Mouse (Mus musculus): Measurements from ENCODE around the gene Washc3.

Washc3 gene

DNA sequence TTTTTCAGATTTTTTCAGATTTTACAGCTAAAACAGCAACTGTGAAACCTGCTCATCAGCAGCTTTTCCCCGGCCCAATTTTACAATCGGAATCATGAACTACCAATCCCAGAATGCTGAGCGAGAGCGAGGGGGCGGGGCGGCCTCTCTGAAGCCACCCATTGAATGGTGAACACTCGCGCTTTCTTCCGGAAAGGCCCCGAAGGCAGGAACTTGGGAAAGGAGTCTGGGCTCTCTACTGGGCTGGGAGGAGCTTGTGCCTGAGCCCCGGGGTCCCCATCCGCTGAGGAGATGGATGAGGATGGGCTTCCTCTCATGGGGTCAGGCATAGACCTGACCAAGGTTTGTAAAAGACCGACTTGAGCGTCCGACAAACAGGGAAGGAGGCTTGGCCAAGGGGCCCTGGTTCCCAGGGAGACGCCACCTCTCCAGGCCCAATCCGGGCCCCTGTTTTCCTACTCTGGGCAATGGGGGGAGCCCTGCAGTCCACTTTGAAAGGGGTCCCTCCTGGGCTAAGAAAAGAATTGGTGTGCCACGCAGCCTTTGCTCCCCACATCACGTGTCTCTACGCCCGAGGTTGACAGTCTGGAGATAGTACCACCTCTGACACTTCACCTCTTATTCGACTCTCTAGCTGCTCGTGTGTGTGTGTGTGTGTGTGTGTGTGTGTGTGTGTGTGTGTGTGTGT, at the start of gene Washc3:
Washc3 (plus strand) TSS at position 143 of the 688 bp plus-strand sequence.
- peak; percentile 82 for DNase-seq (ENCODE audit: low read depth)

DNA sequence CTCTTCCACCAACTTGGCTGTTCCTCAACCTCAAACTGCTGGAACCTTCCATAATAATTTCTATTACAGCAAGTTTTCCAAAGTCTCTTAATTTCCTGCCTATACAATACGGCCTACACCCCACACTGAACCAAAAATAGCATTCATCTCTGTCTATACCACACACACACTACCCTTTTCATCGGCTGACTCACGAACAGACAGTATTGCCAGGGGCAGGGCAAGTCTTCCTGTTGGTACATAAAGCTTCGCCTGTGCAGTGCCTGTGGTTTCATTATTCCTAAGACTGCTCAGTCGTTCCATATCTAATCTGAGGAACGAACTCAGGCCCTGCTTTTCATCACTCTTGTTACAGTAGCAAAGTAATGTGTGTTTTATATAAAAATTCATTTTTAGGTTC, 49.2 kb upstream of the Washc3 start:
- no peak for DNase-seq (ENCODE audit: low read depth)

DNA sequence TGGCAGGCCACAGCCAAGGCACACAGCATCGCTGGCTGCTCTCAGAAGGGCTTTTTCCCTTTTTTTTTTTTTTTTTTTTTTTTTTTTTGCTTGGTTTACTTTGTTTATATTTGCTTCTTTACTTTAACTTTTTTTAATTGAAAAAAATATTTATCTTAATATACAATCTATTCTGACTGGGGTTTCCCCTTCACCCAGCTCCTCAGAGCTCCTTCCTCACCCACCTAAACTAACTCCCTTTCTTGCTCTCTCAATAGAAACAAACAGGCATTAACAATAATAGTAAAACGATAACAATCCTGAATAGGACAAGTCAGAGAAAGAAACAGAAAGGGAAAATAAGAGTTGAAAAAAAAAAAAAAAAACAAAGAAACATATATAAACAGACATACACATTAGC, 38.8 kb upstream of the Washc3 start:
- no peak for DNase-seq (ENCODE audit: low read depth)

DNA sequence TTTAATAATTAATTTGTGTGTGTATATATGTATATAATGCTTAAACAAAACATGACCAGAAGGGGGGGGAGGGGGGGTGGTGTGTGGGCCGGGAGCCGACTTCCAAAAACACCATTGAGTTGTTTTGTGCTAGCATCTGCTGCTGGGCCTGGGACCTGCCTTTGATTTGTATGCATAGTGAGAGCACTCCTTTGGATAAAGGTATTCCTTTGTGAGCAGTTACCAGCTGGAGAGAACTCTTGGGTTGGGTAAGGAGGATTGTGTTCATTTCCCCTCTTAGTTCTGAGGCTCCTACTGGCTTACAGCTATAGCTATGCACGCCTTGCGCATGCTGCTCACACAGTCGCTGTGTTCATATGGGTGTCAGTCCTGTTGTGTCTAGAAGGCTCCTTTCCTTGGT, 38.2 kb upstream of the Washc3 start:
- DNase-seq (ENCODE audit: low read depth) = no peak

DNA sequence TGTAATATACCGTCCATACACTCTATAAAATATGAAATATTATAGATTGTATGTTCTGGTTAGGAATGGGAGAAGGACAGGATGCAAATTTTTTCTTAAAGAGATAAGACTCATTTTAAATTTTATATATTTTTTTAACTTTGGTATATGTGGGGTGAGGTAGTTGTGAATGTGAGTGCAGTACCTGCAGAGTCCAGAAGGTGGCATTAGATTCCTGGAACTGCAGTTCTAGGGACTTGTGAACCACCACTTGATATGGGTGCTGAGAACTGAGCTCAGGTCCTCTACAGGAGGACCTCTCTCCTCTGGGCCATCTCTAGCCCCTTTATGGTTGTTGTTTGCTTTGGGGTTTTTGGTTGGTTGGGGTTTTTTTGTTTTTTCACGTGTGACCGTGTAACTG, 34.7 kb upstream of the Washc3 start:
- DNase-seq (ENCODE audit: low read depth) = peak; percentile 11

DNA sequence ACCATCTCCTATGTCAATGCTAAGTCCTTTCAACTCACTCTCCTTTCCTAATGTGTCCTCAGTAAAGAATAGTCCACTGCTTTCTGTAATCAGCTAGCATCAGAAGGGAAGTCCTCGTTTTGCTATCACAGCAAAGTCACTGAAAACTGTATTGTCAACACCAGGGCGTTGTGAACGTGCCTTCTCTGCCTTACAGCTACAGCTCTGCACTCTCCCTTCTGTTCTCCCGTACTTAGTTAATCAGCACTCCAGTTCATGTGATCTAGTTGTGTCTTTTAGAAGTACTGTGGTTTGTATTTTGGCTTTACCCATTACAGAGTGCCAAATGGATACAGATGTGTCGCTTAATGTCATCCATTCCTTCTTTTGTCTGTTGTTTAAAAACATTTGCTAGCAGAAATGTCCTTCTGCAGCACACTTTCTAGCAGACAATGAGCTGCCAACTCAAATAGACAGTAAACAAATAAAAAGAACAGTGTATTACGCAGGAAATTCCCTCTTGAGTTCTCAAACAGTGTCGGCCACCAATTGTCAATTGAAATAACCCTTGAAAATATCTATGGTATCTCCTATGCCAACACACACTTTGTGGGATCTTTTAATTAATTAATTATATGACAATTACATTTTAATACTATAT, 33.3 kb upstream of the Washc3 start:
- no peak for DNase-seq (ENCODE audit: low read depth)

DNA sequence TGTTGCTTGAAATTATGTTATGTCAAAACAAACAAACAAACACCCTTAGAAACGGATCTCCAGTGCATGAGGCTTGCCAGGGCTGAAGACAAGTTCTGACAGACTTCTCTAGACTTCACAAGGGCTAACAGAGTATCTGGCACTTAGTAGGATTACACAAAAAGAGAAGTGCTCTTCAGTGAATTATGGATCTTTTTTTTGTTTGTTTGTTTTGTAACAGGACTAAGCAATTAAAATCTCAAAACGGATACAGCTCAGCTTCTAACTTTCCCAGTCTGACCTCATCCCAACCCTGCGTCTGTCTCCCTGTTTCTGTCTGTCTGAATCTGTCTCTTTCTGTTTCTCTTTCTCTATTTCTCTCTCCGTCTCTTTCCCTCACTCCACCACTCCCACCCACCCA, 352 bp upstream of the Washc3 start:
- DNase-seq (ENCODE audit: low read depth) = no peak

DNA sequence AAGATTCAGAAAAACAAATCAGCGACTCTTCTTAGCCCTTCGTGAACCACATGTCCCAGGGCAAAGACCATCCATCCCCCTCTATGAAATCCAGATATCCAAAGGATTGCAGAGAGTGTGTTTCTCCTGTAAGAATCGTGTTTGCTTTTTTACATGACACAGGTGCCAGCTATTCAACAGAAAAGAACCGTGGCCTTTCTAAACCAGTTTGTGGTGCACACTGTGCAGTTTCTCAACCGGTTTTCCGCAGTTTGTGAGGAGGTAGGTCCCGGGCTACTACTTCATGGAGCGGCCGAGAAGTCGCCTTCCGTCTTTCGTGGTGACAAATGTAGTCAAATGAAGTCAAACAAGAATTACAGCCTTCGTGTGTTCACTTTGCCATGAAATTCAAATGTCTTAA, 757 bp downstream of the Washc3 start:
- DNase-seq (ENCODE audit: low read depth) = no peak

DNA sequence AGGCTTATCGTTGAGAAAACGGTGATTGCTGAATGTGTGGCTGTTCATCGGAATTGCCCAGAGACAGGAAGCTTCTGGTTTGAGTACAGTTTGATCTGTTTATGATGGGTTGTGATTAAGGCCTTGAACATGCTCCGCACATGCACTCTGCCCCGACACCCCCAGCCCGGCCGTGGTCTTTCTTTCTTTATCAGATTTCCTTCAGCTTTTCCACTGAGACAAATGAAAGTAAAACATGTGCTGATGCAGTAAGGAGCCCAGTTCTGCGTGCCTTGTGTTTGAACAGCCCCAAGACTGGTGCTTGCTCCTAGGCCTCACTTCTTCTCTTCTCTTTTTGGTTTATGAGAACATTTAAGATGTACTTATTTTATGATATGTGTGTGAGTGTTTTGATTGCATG, 1.7 kb downstream of the Washc3 start:
- no peak for DNase-seq (ENCODE audit: low read depth)

DNA sequence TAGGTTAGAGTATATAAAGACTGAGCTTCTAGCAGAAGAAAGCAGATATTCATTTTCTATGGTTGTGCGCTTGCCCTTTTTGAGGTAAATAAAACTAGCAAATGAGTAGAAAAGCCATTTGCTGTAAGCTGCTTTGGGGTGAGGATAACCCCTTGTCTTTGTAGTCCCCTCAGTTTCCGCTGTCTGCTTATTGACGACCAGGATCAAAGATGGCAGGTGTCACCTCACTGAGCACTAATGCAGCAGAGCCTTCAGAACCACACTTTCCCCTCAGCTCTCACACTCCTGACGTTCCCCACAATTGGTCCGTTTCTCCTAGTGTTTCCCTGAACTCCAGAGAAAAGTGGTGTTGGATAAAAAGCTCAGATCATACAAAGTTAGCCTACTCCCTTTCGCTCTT, 2.3 kb downstream of the Washc3 start:
- DNase-seq (ENCODE audit: low read depth) = no peak

DNA sequence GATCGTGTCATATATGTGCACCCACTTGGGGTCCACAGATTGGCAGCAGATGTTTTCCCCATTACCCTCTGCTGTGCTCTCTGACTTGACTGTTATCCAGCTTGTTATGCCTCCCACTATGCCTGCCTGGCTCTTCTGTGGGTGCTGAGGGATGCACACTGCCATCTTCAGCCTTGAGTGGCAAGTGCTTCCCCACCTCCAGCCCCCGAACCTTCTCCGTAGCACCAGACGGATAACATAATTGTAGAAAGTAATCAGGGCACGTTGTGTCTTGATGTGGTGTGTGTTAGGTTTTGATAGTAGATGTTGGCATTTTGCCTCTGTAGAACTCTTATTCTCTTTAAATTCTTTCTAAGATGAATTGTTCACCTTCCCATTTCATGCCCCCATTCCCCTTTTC, 11.8 kb downstream of the Washc3 start:
- DNase-seq (ENCODE audit: low read depth) = no peak

DNA sequence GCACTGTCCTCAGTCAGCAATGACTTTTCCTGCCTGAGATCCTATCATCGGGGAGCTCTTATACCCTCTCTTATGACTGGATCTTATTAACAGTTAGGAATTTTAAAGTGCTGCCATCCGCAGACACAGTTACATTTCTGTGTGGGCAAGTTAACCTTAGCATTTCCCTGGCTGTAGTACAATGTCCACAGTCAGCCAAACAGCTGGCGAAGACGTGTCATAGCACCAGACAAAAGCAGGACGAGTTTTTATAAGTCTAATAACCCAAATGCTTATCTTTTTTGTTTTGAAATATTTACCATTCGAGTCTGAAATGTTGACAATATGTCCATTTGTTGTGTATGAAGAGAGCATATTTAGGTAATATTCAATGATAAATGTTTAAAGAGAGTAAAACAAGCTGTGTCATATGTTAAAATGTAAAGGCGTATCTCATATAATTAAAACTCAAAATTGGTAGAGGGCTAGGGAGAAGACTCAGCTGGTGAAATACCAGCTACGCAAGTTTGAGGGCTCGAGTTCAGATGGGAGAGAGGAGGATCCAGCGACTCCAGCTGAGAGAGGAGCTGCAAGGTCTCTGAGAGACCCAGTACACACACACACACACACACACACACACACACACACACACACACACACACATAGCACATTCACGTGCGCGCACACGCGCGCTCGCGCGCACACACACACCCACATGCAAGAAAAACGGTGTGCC, 14.1 kb downstream of the Washc3 start:
- DNase-seq (ENCODE audit: low read depth) = no peak

DNA sequence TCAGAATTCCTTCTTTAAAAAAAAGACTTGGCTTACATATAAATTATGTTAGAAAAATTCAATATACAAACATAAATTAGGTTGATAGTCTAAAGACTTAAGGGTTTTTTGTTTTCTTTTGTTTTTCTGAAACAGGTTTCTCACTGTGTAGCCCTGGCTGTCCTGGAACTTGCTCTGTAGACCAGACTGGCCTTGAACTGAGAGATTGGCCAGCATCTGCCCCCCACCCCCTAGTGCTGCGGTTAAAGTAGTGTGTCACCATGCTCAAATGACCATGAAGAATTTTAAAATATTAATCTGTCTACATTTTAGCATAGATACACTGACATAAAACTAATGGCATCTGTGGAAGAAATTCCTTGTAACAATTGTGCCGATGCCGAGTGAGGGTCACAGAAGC, 17.3 kb downstream of the Washc3 start:
- DNase-seq (ENCODE audit: low read depth) = no peak

DNA sequence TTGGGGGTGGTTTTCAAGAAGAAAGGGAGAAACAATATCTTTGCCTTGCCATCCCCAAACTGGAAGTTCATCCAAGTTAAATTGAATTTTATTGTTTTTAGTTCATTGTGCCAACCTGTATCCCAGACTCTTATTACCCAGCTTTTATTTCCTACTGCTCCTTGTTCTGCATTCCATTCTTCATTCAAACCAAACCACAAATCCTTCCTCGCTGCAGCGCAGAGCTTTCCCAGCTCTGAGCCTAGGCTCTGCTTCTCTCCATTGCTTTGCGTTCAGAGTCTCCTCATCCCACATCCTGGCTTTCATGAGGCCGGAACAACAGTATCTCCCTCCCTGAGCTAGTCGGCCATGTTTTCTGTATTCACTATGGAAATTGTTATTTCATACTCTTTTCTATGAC, 20.8 kb downstream of the Washc3 start:
- DNase-seq (ENCODE audit: low read depth) = no peak

DNA sequence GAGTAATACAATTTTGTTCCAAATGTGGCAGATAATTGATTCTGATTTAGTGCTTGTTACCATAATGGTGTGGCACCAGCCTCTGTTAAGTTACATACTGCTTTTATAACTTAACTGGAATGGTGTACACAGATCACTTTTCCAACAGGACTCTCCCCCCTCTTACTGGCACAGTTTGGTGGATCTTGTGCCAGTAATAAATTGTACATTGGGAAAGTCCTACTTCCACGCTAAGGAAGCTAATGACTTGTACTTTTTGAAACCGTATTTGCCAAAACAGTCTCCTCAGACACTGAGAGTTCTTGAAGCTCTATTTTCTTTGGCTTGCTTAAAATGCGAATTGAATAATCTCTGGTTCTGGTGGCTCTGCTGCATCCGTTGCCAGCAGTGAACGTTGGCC, 24.5 kb downstream of the Washc3 start:
- no peak for DNase-seq (ENCODE audit: low read depth)

DNA sequence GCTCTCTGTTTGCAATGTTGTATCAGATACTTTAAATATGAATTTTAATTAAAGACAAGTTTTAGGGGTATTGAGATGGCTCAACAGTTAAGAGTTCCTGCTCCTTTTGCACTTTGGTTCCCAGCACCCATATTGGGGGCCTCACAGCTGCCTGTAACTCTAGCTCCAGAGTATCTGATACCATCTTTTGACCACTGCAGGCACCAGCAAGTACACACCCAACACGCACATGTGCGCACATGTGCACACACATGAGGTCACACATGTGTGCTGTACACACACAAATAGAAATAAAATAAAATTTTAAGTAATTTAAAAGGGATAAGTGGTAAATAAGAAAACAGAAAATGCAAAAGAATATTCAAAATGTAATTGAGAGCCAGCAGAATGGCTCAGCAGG, 27.1 kb downstream of the Washc3 start:
- DNase-seq (ENCODE audit: low read depth) = no peak

DNA sequence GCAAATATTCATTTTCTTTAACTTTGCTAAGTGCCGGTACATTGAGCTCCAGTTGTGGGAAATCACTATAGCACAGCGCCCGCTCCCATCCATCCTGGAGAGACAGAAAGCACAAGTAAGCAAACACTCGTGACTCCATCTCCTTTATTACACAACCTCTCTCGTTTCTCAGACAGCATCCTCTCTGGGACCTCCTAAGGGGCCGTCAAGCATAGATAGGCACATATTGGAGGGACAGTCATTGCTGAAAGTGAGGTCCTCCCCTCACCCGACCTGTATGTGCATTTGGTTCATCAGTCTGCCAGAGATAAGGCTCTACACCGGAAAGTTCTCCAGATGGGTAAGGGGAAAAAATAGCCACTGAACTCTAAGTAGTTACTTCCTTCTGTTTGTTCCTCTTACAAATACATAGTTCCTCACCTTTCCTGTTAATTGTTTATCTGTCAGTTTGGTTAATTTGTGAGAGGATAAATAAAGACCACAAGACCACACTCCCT, 27.7 kb downstream of the Washc3 start:
- DNase-seq (ENCODE audit: low read depth) = no peak

DNA sequence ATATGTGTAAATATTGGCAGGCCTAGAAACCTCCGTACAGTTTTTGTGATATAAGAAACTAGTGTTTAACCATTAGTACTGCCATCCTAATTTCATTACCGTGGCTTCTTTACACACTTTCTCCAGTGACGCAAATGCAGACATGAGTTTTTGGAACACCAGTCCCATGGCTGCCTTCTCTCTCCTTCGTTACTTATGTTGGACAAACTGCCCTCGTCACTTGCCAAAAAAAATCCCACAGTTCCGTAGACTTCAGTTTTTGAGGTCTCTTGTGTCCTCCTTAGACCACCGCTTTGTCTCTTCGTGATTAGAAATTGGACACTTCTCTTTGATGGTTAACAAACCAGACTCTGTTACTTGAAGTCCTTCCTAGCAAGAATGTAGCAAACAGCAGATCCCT, 30.8 kb downstream of the Washc3 start:
- DNase-seq (ENCODE audit: low read depth) = no peak

DNA sequence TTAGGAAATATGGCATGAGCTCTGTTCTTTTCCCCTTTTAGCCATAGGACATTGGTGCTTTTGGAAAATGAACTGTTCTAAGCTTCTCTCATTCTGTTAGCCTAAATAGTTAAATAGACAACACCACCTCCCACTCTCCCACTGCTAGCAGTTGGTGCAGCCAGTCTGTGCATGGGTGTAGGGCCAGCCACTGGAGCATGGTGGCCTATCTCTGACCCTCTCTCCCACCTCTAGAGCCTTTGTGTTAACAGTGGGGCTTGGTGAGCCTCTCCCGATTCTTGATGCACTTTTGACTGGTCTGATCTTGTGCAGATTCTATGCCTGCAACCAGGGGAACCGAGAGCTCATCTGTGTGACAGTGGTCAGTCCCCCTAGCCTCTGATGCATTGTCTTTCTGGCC, 31.9 kb downstream of the Washc3 start:
- no peak for DNase-seq (ENCODE audit: low read depth)

DNA sequence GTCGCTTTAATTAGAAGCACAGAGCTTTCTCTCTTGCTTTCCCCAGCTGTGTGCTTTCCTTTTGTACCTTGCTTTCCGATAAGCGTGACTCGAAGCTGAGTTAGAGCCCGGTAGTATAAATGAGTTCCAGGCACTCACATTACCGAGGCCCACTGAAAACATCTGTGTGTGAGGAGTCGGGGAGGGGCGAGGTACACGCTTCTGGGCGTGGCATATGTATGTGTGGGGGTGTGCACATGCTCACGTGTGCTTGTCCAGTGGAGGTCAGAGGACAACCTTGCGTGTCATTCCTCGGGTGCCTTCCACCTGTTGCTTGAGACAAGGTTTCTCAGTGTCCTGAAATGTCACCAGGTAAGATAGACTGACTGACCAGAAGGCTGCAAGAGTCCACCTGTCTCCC, 43.8 kb downstream of the Washc3 start:
- DNase-seq (ENCODE audit: low read depth) = no peak

DNA sequence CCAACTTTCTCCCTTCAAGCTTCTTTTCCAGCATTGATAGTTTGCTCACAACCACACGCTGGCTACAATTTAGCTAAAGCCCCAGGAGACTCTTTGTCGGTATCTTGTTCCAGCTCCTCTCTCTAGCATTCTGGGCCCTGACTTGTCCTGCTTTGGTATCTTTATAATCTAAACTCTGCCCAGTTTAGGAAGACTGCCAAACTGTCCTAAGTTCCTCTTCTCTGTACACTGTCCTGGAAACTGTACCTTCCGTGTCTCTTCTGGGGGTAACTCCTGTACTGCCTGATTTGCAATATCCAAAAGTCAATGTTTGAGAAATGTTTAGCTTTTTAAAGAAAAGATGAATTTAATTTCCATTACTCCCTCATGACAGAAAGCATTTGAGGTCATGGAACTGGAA, 49.4 kb downstream of the Washc3 start:
- no peak for DNase-seq (ENCODE audit: low read depth)

DNA sequence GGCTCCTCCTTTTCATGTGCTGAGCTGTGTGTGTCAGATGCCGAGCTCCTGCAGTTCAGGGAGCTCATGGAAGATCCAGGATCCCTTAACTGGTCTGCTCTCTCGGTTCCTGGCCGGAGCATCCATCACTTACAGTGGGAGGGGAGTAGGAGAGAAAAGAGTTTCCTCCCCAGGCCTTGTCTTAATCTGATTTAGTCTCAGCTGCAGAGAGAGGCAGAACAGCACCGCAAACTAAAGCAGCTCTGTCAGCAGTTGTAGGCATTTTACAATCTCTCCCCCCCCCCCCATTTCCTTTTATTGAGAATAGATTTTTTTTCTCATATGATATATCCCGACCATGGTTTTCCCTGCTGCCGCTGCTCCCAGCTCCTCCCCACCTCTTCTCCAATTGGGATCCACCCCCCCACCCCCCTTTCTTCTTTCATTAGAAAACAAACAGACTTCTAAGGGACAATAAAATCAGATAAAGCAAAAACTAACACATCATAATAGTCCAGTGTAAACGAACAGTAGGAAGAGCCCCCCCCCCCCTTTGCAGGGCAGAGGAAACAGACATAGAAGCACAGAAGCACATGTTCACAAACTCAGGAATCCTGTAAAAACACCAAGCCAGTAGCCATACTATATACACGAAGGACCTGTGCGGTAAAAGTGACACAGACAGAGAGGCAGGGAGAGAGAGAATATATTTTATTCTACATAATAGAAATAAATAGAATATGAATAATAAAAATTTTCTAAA, 51.4 kb downstream of the Washc3 start:
- DNase-seq (ENCODE audit: low read depth) = no peak

DNA sequence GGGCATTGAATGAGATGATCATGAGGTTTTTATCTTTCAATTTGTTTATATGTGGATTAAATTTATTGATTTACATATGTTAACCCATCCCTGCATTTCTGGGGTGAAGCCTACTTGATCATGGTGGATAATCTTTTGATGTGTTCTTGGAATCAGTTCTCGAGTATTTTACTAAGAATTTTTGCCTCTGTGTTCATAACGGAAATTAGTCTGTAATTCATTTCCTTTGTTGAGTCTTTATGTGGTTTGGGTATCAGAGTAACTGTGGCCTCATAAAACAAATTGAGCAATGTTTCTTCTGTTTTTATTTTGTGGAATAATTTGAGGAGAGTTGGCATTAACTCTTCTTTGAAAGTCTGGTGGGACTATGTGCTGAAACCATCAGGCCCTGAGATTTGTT, 54.7 kb downstream of the Washc3 start:
- no peak for DNase-seq (ENCODE audit: low read depth)

All from c-Kit-positive CD71-positive TER-119-negative erythroid progenitor cells, embryonic 14.5 days (primary cell).